Mouse (Mus musculus) embryonic facial prominence, embryonic 10.5 days (tissue): Measurements from ENCODE around the gene Ctnnal1. TPM values are rescaled to one million over a fixed set of nuclear protein-coding genes. Genes with fewer than 3 reads are reported as not detected.
"Not testable (repeated sequence)": the region's sequence is repeated elsewhere in the genome, so short reads cannot be mapped to it uniquely, and the experiment has no call there.

ENCODE experiments used
- DNase-seq: peaks from one replicate; pipeline ENCODE4 v3.0.0-alpha.2; 2017; ENCODE audit warnings: low spot score
- H3K27ac ChIP-seq: fragments of 300-500 bp; sonication (generic); replicated peaks from 2 replicates; pipeline ENCODE4 v1.5.1; 2016; ENCODE audit warnings: mild to moderate bottlenecking
- H3K27me3 ChIP-seq: fragments of 300-500 bp; sonication (generic); replicated peaks from 2 replicates; pipeline ENCODE4 v1.6.1; 2016; ENCODE audit warnings: low read depth, mild to moderate bottlenecking; ENCODE audit not compliant: poor library complexity, severe bottlenecking
- H3K36me3 ChIP-seq: fragments of 300-500 bp; sonication (generic); replicated peaks from 2 replicates; pipeline ENCODE4 v1.6.1; 2016; ENCODE audit warnings: mild to moderate bottlenecking, moderate library complexity
- H3K4me1 ChIP-seq: fragments of 300-500 bp; sonication (generic); 2 replicates; pipeline ENCODE4 v1.6.1; 2016
- H3K4me3 ChIP-seq: fragments of 300-500 bp; sonication (generic); 2 replicates; pipeline ENCODE4 v1.5.1; 2016; ENCODE audit warnings: mild to moderate bottlenecking, moderate library complexity
- H3K9me3 ChIP-seq: fragments of 300-500 bp; sonication (generic); 2 replicates; pipeline ENCODE4 v1.6.1; 2016; ENCODE audit warnings: mild to moderate bottlenecking
- WGBS: fragments of 180-500 bp; shearing (Covaris S2); methylation state at CpG from one replicate; pipeline ENCODE4 v1.1.7; 2016; 5-methylcytosine and 5-hydroxymethylcytosine counted together
- polyA plus RNA-seq: library from polyadenylated mRNA; unstranded; fragments of >200 nt; fragmentation: Nextera tagmentation; extraction: Ambion mirVana; gene quantifications from 2 replicates; pipeline ENCODE4 v1.2.1, GENCODE M21; 2016

Gene Ctnnal1
- polyA plus RNA-seq, 1 experiment from 2014 or later: 37.1 TPM

- Histone ChIP-seq H3K36me3 (peaks cover 83% of the 10 kb centered on the region), H3K9me3 (no peaks in the 10 kb centered on the region), H3K27ac (no peak overlapping the region), H3K4me3 (no peak overlapping the region), H3K4me1 (no peaks in the 10 kb centered on the region), H3K27me3 (no peaks in the 10 kb centered on the region)
- no peak for DNase-seq
- WGBS: 93% methylated on average over 6 of the region's 6 CpGs
Observed at GRCm38 (mm10) chr4:56892501-56893115, 27.6 kb upstream of the Ctnnal1 start.

- H3K9me3 ChIP-seq: no peaks in the 10 kb centered on the region
- no peak overlapping the region for H3K27ac ChIP-seq
- no peak overlapping the region for H3K4me3 ChIP-seq
- H3K27me3 ChIP-seq: no peaks in the 10 kb centered on the region
- H3K4me1 ChIP-seq: no peaks in the 10 kb centered on the region
- 86% methylated on average over 5 of the region's 5 CpGs for WGBS
- H3K36me3 ChIP-seq: peaks cover 92% of the 10 kb centered on the region
- no peak for DNase-seq
Observed at GRCm38 (mm10) chr4:56888483-56888882, 23.5 kb upstream of the Ctnnal1 start.

GRCm38 (mm10) chr4:56886286-56886979 is 21.4 kb upstream of the Ctnnal1 start:
- Histone ChIP-seq H3K9me3 (no peaks in the 10 kb centered on the region), H3K27me3 (no peaks in the 10 kb centered on the region), H3K4me3 (no peak overlapping the region), H3K36me3 (peaks cover 92% of the 10 kb centered on the region), H3K4me1 (no peaks in the 10 kb centered on the region), H3K27ac (no peak overlapping the region)
- no peak for DNase-seq
- WGBS: 94% methylated on average over 6 of the region's 6 CpGs

GRCm38 (mm10) chr4:56880036-56880703 is 15.2 kb upstream of the Ctnnal1 start:
- Histone ChIP-seq H3K36me3 (peaks cover 79% of the 10 kb centered on the region), H3K4me1 (no peaks in the 10 kb centered on the region), H3K27ac (no peak overlapping the region), H3K27me3 (no peaks in the 10 kb centered on the region), H3K9me3 (no peaks in the 10 kb centered on the region), H3K4me3 (no peak overlapping the region)
- no peak for DNase-seq
- WGBS: 92% methylated on average over 11 of the region's 11 CpGs

- H3K36me3 ChIP-seq: peaks cover 77% of the 10 kb centered on the region
- WGBS: 96% methylated on average over 7 of the region's 7 CpGs
Observed at GRCm38 (mm10) chr4:56878971-56879370, 14.0 kb upstream of the Ctnnal1 start.

GRCm38 (mm10) chr4:56870541-56870940 is 5.6 kb upstream of the Ctnnal1 start:
- DNase-seq, H3K27ac ChIP-seq, H3K27me3 ChIP-seq, H3K9me3 ChIP-seq, H3K4me3 ChIP-seq, H3K4me1 ChIP-seq: not testable (repeated sequence)
- H3K36me3 ChIP-seq: peaks cover 38% of the 10 kb centered on the region
- 97% methylated on average over 11 of the region's 11 CpGs for WGBS

More at GRCm38 (mm10) chr4:56878971-56879370, 14.0 kb upstream of the Ctnnal1 start:
- Histone ChIP-seq H3K27ac (no peak overlapping the region), H3K27me3 (no peaks in the 10 kb centered on the region), H3K9me3 (no peaks in the 10 kb centered on the region), H3K4me1 (no peaks in the 10 kb centered on the region), H3K4me3 (no peak overlapping the region)
- no peak for DNase-seq

- peaks cover 5% of the 10 kb centered on the region; the same call in 1 of the 2 replicates for H3K9me3 ChIP-seq
- H3K27ac ChIP-seq: no peak overlapping the region
- no peak for DNase-seq
- 83% methylated on average over 5 of the region's 5 CpGs for WGBS
- H3K36me3 ChIP-seq: peaks cover 18% of the 10 kb centered on the region
- H3K4me1 ChIP-seq: peaks cover 24% of the 10 kb centered on the region
- no peaks in the 10 kb centered on the region for H3K27me3 ChIP-seq
- H3K4me3 ChIP-seq: no peak overlapping the region
Observed at GRCm38 (mm10) chr4:56867761-56868160, 2.8 kb upstream of the Ctnnal1 start.

GRCm38 (mm10) chr4:56865971-56866370 is 983 bp upstream of the Ctnnal1 start:
- no peak for DNase-seq
- WGBS: 52% methylated on average over 4 of the region's 4 CpGs
- H3K36me3 ChIP-seq: peaks cover 5% of the 10 kb centered on the region
- H3K4me3 ChIP-seq: no peak overlapping the region
- peaks cover 4% of the 10 kb centered on the region; the same call in 1 of the 2 replicates for H3K9me3 ChIP-seq
- H3K27me3 ChIP-seq: no peaks in the 10 kb centered on the region
- H3K4me1 ChIP-seq: peaks cover 24% of the 10 kb centered on the region
- H3K27ac ChIP-seq: no peak overlapping the region

GRCm38 (mm10) chr4:56864417-56865001 is 479 bp downstream of the Ctnnal1 start:
- peak; percentile 63 for DNase-seq
- Histone ChIP-seq H3K4me1 (peaks cover 24% of the 10 kb centered on the region), H3K27me3 (no peaks in the 10 kb centered on the region), H3K36me3 (no peaks in the 10 kb centered on the region; the same call in 1 of the 2 replicates), H3K4me3 (peak overlapping the region; percentile 91), H3K9me3 (no peaks in the 10 kb centered on the region), H3K27ac (peak overlapping the region; percentile 92)
- WGBS: under 1% methylated on average over 49 of the region's 49 CpGs

GRCm38 (mm10) chr4:56864016-56864415 is 972 bp downstream of the Ctnnal1 start:
- Histone ChIP-seq H3K4me1 (peaks cover 27% of the 10 kb centered on the region), H3K4me3 (peak overlapping the region; percentile 91), H3K9me3 (no peaks in the 10 kb centered on the region), H3K27ac (peak overlapping the region; percentile 92), H3K36me3 (no peaks in the 10 kb centered on the region), H3K27me3 (no peaks in the 10 kb centered on the region)
- WGBS: 56% methylated on average over 4 of the region's 4 CpGs
- DNase-seq: no peak

GRCm38 (mm10) chr4:56861551-56861950 is 3.4 kb downstream of the Ctnnal1 start:
- H3K27me3 ChIP-seq: no peaks in the 10 kb centered on the region
- no peaks in the 10 kb centered on the region for H3K9me3 ChIP-seq
- no peaks in the 10 kb centered on the region for H3K36me3 ChIP-seq
- H3K27ac ChIP-seq: no peak overlapping the region
- no peak overlapping the region for H3K4me3 ChIP-seq
- H3K4me1 ChIP-seq: peaks cover 32% of the 10 kb centered on the region
- 93% methylated on average over 4 of the region's 4 CpGs for WGBS
- no peak for DNase-seq

GRCm38 (mm10) chr4:56858733-56859132 is 6.3 kb downstream of the Ctnnal1 start:
- peaks cover 16% of the 10 kb centered on the region for H3K4me1 ChIP-seq
- no peak overlapping the region for H3K4me3 ChIP-seq
- DNase-seq: no peak
- H3K27ac ChIP-seq: no peak overlapping the region
- no peaks in the 10 kb centered on the region for H3K36me3 ChIP-seq
- 54% methylated on average over 9 of the region's 9 CpGs for WGBS
- no peaks in the 10 kb centered on the region for H3K27me3 ChIP-seq
- H3K9me3 ChIP-seq: no peaks in the 10 kb centered on the region
